Mouse (Mus musculus): ENCODE data around the gene Slc25a22. TPM values are rescaled to one million over a fixed set of nuclear protein-coding genes. Genes with fewer than 3 reads are reported as not detected.
A peak's percentile ranks its signal among the peaks of the same experiment; 100 is the strongest.
"Not testable (repeated sequence)": the region's sequence is repeated elsewhere in the genome, so short reads cannot be mapped to it uniquely, and the experiment has no call there.

Slc25a22 gene
- total RNA-seq, 2 experiments from 2014 or later, result 5.3 to 15.5 TPM

- ATAC-seq (replicated peaks; ENCODE audit: poor library complexity), result no peak
These were observed 21.6 kb upstream of the Slc25a22 start for GRCm38 (mm10) chr7:141459301-141459711.

GRCm38 (mm10) chr7:141458661-141459060 is 21.0 kb upstream of the Slc25a22 start:
- no peak for ATAC-seq (replicated peaks; ENCODE audit: poor library complexity)

GRCm38 (mm10) chr7:141457986-141458660 is 20.4 kb upstream of the Slc25a22 start:
- ATAC-seq (replicated peaks; ENCODE audit: poor library complexity), result peak; percentile 12; the same call in 1 of the 2 replicates

- ATAC-seq (replicated peaks; ENCODE audit: poor library complexity), result no peak
These were observed 19.5 kb upstream of the Slc25a22 start for GRCm38 (mm10) chr7:141457236-141457635.

GRCm38 (mm10) chr7:141456739-141457138 is 19.0 kb upstream of the Slc25a22 start:
- ATAC-seq (replicated peaks; ENCODE audit: poor library complexity), result no peak

GRCm38 (mm10) chr7:141455610-141456314 is 18.1 kb upstream of the Slc25a22 start:
- peak; percentile 36 for ATAC-seq (replicated peaks; ENCODE audit: poor library complexity)

GRCm38 (mm10) chr7:141454967-141455551 is 17.4 kb upstream of the Slc25a22 start, which contains the start of gene Pnpla2:
TSS of gene Pnpla2 (plus strand) at chr7:141455198.
- peak; percentile 74 for ATAC-seq (replicated peaks; ENCODE audit: poor library complexity)

- ATAC-seq (replicated peaks; ENCODE audit: poor library complexity), result no peak
These were observed 15.9 kb upstream of the Slc25a22 start for GRCm38 (mm10) chr7:141453636-141454035.

- ATAC-seq (replicated peaks; ENCODE audit: poor library complexity), result no peak
These were observed 14.2 kb upstream of the Slc25a22 start for GRCm38 (mm10) chr7:141451928-141452327.

- peak; percentile 76 for ATAC-seq (replicated peaks; ENCODE audit: poor library complexity)
These were observed 9.7 kb upstream of the Slc25a22 start, which contains the start of gene Rplp2 for GRCm38 (mm10) chr7:141447110-141447991. TSS of gene Rplp2 (plus strand) at chr7:141447370.

GRCm38 (mm10) chr7:141446374-141446773 is 8.7 kb upstream of the Slc25a22 start:
- not testable (repeated sequence) for ATAC-seq (replicated peaks; ENCODE audit: poor library complexity)

- ATAC-seq (replicated peaks; ENCODE audit: poor library complexity), result peak; percentile 48
These were observed 6.1 kb upstream of the Slc25a22 start, which contains the start of gene Pidd1 for GRCm38 (mm10) chr7:141443828-141444237. TSS of gene Pidd1 (minus strand) at chr7:141444025.

GRCm38 (mm10) chr7:141443081-141443821 is 5.6 kb upstream of the Slc25a22 start:
- ATAC-seq (replicated peaks; ENCODE audit: poor library complexity), result peak; percentile 42

GRCm38 (mm10) chr7:141442199-141442598 is 4.5 kb upstream of the Slc25a22 start:
- no peak for ATAC-seq (replicated peaks; ENCODE audit: poor library complexity)

GRCm38 (mm10) chr7:141441460-141441859 is 3.8 kb upstream of the Slc25a22 start:
- ATAC-seq (replicated peaks; ENCODE audit: poor library complexity), result no peak

- ATAC-seq (replicated peaks; ENCODE audit: poor library complexity), result peak; percentile 25; the same call in 1 of the 2 replicates
These were observed 2.9 kb upstream of the Slc25a22 start for GRCm38 (mm10) chr7:141440613-141441012.

- no peak for ATAC-seq (replicated peaks; ENCODE audit: poor library complexity)
These were observed 2.1 kb upstream of the Slc25a22 start for GRCm38 (mm10) chr7:141439811-141440210.

GRCm38 (mm10) chr7:141439140-141439679 is 1.5 kb upstream of the Slc25a22 start:
- no peak for ATAC-seq (replicated peaks; ENCODE audit: poor library complexity)

GRCm38 (mm10) chr7:141438201-141438968 is 693 bp upstream of the Slc25a22 start:
- no peak for ATAC-seq (replicated peaks; ENCODE audit: poor library complexity)
